Mouse (Mus musculus): Measurements from ENCODE around the gene Tenm4.

The Tenm4 gene

GRCm38 (mm10) chr7:96852781-96853180, 681.7 kb downstream of the Tenm4 start:
- no peak for DNase-seq (ENCODE audit: low read depth)

GRCm38 (mm10) chr7:96855867-96856406, 684.9 kb downstream of the Tenm4 start:
- no peak for DNase-seq (ENCODE audit: low read depth)

- DNase-seq (ENCODE audit: low read depth): no peak
Measured at GRCm38 (mm10) chr7:96856518-96856917, 685.5 kb downstream of the Tenm4 start.

GRCm38 (mm10) chr7:96859077-96859476, 688.0 kb downstream of the Tenm4 start:
- no peak for DNase-seq (ENCODE audit: low read depth)

- no peak for DNase-seq (ENCODE audit: low read depth)
Measured at GRCm38 (mm10) chr7:96859684-96860083, 688.6 kb downstream of the Tenm4 start.

GRCm38 (mm10) chr7:96860650-96861049, 689.6 kb downstream of the Tenm4 start:
- no peak for DNase-seq (ENCODE audit: low read depth)

GRCm38 (mm10) chr7:96864894-96865722, 694.1 kb downstream of the Tenm4 start:
- no peak for DNase-seq (ENCODE audit: low read depth)

GRCm38 (mm10) chr7:96869079-96869810, 698.2 kb downstream of the Tenm4 start:
- no peak for DNase-seq (ENCODE audit: low read depth)

GRCm38 (mm10) chr7:96870473-96870872, 699.4 kb downstream of the Tenm4 start:
- DNase-seq (ENCODE audit: low read depth): no peak

- no peak for DNase-seq (ENCODE audit: low read depth)
Measured at GRCm38 (mm10) chr7:96871031-96871430, 700.0 kb downstream of the Tenm4 start.

- DNase-seq (ENCODE audit: low read depth): no peak
Measured at GRCm38 (mm10) chr7:96878511-96879276, 707.6 kb downstream of the Tenm4 start.

GRCm38 (mm10) chr7:96879593-96879992, 708.5 kb downstream of the Tenm4 start:
- DNase-seq (ENCODE audit: low read depth): no peak

GRCm38 (mm10) chr7:96880221-96880944, 709.3 kb downstream of the Tenm4 start:
- DNase-seq (ENCODE audit: low read depth): no peak

- no peak for DNase-seq (ENCODE audit: low read depth)
Measured at GRCm38 (mm10) chr7:96883297-96883696, 712.3 kb downstream of the Tenm4 start.

GRCm38 (mm10) chr7:96887088-96887654, 716.1 kb downstream of the Tenm4 start:
- no peak for DNase-seq (ENCODE audit: low read depth)

GRCm38 (mm10) chr7:96889061-96890034, 718.3 kb downstream of the Tenm4 start:
- DNase-seq (ENCODE audit: low read depth): no peak

- DNase-seq (ENCODE audit: low read depth): no peak
Measured at GRCm38 (mm10) chr7:96890035-96890621, 719.1 kb downstream of the Tenm4 start.

GRCm38 (mm10) chr7:96890987-96891386, 719.9 kb downstream of the Tenm4 start:
- no peak for DNase-seq (ENCODE audit: low read depth)

- DNase-seq (ENCODE audit: low read depth): no peak
Measured at GRCm38 (mm10) chr7:96899036-96899569, 728.1 kb downstream of the Tenm4 start.

Measured in 416B (cell line).